Mouse (Mus musculus): ENCODE measurements around the gene Vmn1r217. TPM values are rescaled to one million over a fixed set of nuclear protein-coding genes. Genes with fewer than 3 reads are reported as not detected.

The Vmn1r217 gene
- polyA plus RNA-seq, 1 experiment from 2014 or later: not detected

DNA sequence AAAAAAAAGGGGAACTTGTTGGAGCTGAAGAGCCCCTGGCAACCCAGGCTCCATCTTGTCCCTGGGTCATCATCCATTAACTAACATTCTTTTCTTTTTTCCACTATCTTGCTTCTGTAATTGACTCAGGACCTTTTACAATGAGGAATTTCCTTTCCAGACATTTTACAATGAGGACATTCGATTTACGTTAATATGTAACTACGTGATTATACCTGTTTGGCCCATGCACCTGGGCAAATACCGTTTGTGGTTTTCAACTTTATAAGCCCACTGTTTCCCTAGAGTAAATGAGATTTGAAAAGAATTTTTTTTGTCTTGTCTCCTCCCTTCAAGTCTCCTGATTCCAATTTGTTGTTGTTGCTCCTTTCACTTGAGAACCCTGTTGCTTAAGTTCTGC lies 23.6 kb downstream of the Vmn1r217 start:
- no peak overlapping the region for H3K9ac ChIP-seq
- DNase-seq (no peak), ATAC-seq (ENCODE audit: insufficient read depth) (no peak)
- no peaks in the 10 kb centered on the region for H3K36me3 ChIP-seq (ENCODE audit: insufficient read depth)
- no peak overlapping the region for H3K27ac ChIP-seq (ENCODE audit: low read depth)
- H3K9me3 ChIP-seq (ENCODE audit: low read depth, low read length): no peaks in the 10 kb centered on the region
- no peaks in the 10 kb centered on the region for H3K4me1 ChIP-seq (ENCODE audit: insufficient read depth)
- no peak overlapping the region for H3K4me3 ChIP-seq (ENCODE audit: low read depth, low read length)
- H3K4me2 ChIP-seq: no peak overlapping the region
- no peaks in the 10 kb centered on the region for H3K27me3 ChIP-seq (ENCODE audit: insufficient read depth, low read length)
- TF ChIP-seq CTCF (IDR thresholded peaks at IDR 0.05; ENCODE audit: low read depth): no peak
- WGBS: 82% methylated on average over 4 of the region's 4 CpGs

DNA sequence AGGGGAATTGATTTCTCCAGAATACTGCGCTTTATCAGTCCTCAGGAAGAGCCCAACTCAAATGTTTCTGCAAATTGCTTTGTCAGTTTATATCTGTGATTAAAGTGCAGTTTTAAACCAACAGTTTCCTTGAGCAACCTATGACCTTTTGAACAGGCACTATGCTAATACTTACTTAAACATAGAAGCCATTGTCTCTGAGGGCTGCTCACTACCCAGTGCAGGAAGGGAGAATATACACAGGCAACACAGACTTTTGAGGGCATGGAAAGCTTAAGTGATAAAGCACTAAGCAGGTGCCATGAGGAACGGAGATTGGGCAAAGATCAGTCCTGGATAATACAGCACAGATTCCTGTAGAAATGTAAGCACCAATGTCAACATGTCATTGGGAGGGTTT lies 48.7 kb downstream of the Vmn1r217 start:
- Histone ChIP-seq H3K4me3 (ENCODE audit: low read depth, low read length) (no peak overlapping the region), H3K27ac (ENCODE audit: low read depth) (no peak overlapping the region), H3K4me2 (no peak overlapping the region), H3K9ac (no peak overlapping the region), H3K9me3 (ENCODE audit: low read depth, low read length) (no peaks in the 10 kb centered on the region), H3K27me3 (ENCODE audit: insufficient read depth, low read length) (no peaks in the 10 kb centered on the region), H3K36me3 (ENCODE audit: insufficient read depth) (no peaks in the 10 kb centered on the region), H3K4me1 (ENCODE audit: insufficient read depth) (no peaks in the 10 kb centered on the region)
- 53% methylated on average over 2 of the region's 2 CpGs for WGBS
- TF ChIP-seq CTCF (IDR thresholded peaks at IDR 0.05; ENCODE audit: low read depth): no peak
- DNase-seq: no peak
- ATAC-seq (ENCODE audit: insufficient read depth): no peak

DNA sequence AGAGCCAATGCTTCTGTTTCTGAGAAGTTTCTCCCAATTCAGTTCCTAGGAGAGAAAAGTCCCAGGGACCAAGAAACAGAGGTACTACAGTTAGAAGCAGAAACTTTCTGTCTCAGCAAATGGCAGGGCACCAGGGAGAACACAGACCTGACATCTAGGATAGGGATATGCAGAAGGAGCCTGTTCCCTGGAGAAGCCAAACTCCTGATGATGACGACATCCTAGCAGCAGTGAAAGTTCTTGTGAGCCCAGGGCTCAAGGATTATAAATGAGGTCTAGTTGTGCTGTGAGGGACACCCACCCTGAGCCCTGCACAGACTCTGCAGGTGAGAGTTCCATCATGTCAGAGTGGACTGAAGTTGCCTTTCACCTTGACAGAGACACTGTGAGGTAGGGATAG lies 50.3 kb downstream of the Vmn1r217 start, which contains the start of gene Vmn1r215:
TSS of gene Vmn1r215 (plus strand) at position 301 of the 400 bp plus-strand sequence.
- no peaks in the 10 kb centered on the region for H3K36me3 ChIP-seq (ENCODE audit: insufficient read depth)
- no peak within 1 kb of the TSS for H3K27ac ChIP-seq (ENCODE audit: low read depth)
- H3K9ac ChIP-seq: no peak within 1 kb of the TSS
- no peak for TF ChIP-seq CTCF (IDR thresholded peaks at IDR 0.05; ENCODE audit: low read depth)
- DNase-seq (no peak), ATAC-seq (ENCODE audit: insufficient read depth) (no peak)
- no peaks in the 10 kb centered on the region for H3K27me3 ChIP-seq (ENCODE audit: insufficient read depth, low read length)
- H3K4me2 ChIP-seq: no peak within 1 kb of the TSS
- no peaks in the 10 kb centered on the region for H3K4me1 ChIP-seq (ENCODE audit: insufficient read depth)
- no peak within 1 kb of the TSS for H3K4me3 ChIP-seq (ENCODE audit: low read depth, low read length)
- WGBS: 74% methylated on average over 1 of the region's 1 CpGs
- H3K9me3 ChIP-seq (ENCODE audit: low read depth, low read length): no peaks in the 10 kb centered on the region

DNA sequence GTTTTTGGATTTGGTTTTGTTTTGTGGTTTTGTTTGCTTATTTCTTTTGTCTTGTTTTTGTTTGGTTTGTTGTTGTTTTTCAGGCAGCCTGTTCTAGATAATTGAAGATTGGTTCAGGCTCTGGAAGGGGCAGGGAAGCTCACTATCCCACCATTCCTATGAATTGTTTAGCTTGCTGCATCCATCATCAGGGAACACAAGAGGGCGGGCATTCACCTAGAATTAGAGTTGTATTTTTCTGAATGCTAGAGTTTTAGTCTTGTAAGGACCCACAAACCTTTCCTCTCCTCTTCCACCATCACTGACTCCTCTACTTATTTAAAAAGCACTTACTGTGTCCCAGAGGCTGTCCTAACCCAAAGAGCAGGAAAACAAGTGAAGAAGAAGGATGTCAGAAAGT lies 60.2 kb downstream of the Vmn1r217 start:
- TF ChIP-seq CTCF (IDR thresholded peaks at IDR 0.05; ENCODE audit: low read depth): no peak; the same call in 1 of the 2 replicates
- Histone ChIP-seq H3K36me3 (ENCODE audit: insufficient read depth) (no peaks in the 10 kb centered on the region), H3K4me3 (ENCODE audit: low read depth, low read length) (no peak overlapping the region), H3K9ac (no peak overlapping the region), H3K4me1 (ENCODE audit: insufficient read depth) (no peaks in the 10 kb centered on the region), H3K4me2 (no peak overlapping the region), H3K27me3 (ENCODE audit: insufficient read depth, low read length) (no peaks in the 10 kb centered on the region), H3K9me3 (ENCODE audit: low read depth, low read length) (no peaks in the 10 kb centered on the region), H3K27ac (ENCODE audit: low read depth) (no peak overlapping the region)
- no peak for ATAC-seq (ENCODE audit: insufficient read depth)
- DNase-seq: no peak
- 38% methylated on average over 1 of the region's 1 CpGs for WGBS

Other genes starting within 250 kb of the Vmn1r217 start
- gene Vmn1r212, start 234.0 kb downstream of the Vmn1r217 start, polyA plus RNA-seq (2014; fragmentation: Nextera tagmentation; extraction: Ambion mirVana): not detected in 2 replicates
- gene Vmn1r213, start 110.6 kb downstream of the Vmn1r217 start, polyA plus RNA-seq (2014; fragmentation: Nextera tagmentation; extraction: Ambion mirVana): not detected in 2 replicates
- gene Vmn1r214, start 87.8 kb downstream of the Vmn1r217 start, polyA plus RNA-seq (2014; fragmentation: Nextera tagmentation; extraction: Ambion mirVana): not detected in 2 replicates
- gene Vmn1r215, start 50.2 kb downstream of the Vmn1r217 start, polyA plus RNA-seq (2014; fragmentation: Nextera tagmentation; extraction: Ambion mirVana): not detected in 2 replicates
- not detected in 2 replicates for gene Vmn1r218, start 14.9 kb upstream of the Vmn1r217 start, polyA plus RNA-seq (2014; fragmentation: Nextera tagmentation; extraction: Ambion mirVana)
- 0.03 TPM in 1 of 2 replicates, not detected in the other for gene Vmn1r219, start 41.1 kb upstream of the Vmn1r217 start, polyA plus RNA-seq (2014; fragmentation: Nextera tagmentation; extraction: Ambion mirVana)
- not detected in 2 replicates for gene Vmn1r220, start 69.7 kb upstream of the Vmn1r217 start, polyA plus RNA-seq (2014; fragmentation: Nextera tagmentation; extraction: Ambion mirVana)
- gene Vmn1r221, start 95.9 kb upstream of the Vmn1r217 start, polyA plus RNA-seq (2014; fragmentation: Nextera tagmentation; extraction: Ambion mirVana): not detected in 2 replicates
- not detected in 2 replicates for gene Vmn1r222, start 117.7 kb upstream of the Vmn1r217 start, polyA plus RNA-seq (2014; fragmentation: Nextera tagmentation; extraction: Ambion mirVana)
- not detected in 2 replicates for gene Vmn1r223, start 128.9 kb upstream of the Vmn1r217 start, polyA plus RNA-seq (2014; fragmentation: Nextera tagmentation; extraction: Ambion mirVana)

Data from lung, embryonic 14.5 days (tissue).